Mouse (Mus musculus) hindbrain, embryonic 15.5 days (tissue): ENCODE data around the gene Gas2. TPM values are rescaled to one million over a fixed set of nuclear protein-coding genes. Genes with fewer than 3 reads are reported as not detected.

Experiments used
- ATAC-seq: fragments of 200-750 bp; cut with Nextera tagmentation; 2 replicates; pipeline ENCODE4 v1.8.0; 2017; ENCODE audit warnings: low read depth, moderate number of reproducible peaks, moderate TSS enrichment; ENCODE audit not compliant: low FRiP score
- H3K27ac ChIP-seq: fragments of 300-500 bp; sonication (generic); replicated peaks from 2 replicates; pipeline ENCODE4 v1.5.1; 2015; ENCODE audit warnings: mild to moderate bottlenecking, inconsistent platforms
- H3K27me3 ChIP-seq: fragments of 300-500 bp; sonication (generic); 2 replicates; pipeline ENCODE4 v1.6.1; 2015; ENCODE audit warnings: control low read depth, inconsistent platforms
- H3K36me3 ChIP-seq: fragments of 300-500 bp; sonication (generic); 2 replicates; pipeline ENCODE4 v1.6.1; 2015; ENCODE audit warnings: control low read depth, inconsistent platforms
- H3K4me1 ChIP-seq: fragments of 300-500 bp; sonication (generic); replicated peaks from 2 replicates; pipeline ENCODE4 v1.6.1; 2015; ENCODE audit warnings: control low read depth, inconsistent platforms
- H3K4me2 ChIP-seq: fragments of 300-500 bp; sonication (generic); 2 replicates; pipeline ENCODE4 v1.6.1; 2015; ENCODE audit warnings: moderate library complexity, mild to moderate bottlenecking, inconsistent platforms
- H3K4me3 ChIP-seq: fragments of 300-500 bp; sonication (generic); 2 replicates; pipeline ENCODE4 v1.5.1; 2015; ENCODE audit warnings: mild to moderate bottlenecking, inconsistent platforms
- H3K9ac ChIP-seq: fragments of 300-500 bp; sonication (generic); 2 replicates; pipeline ENCODE4 v1.6.1; 2015; ENCODE audit warnings: inconsistent platforms
- H3K9me3 ChIP-seq: fragments of 300-500 bp; sonication (generic); 2 replicates; pipeline ENCODE4 v1.6.1; 2016; ENCODE audit warnings: control low read depth, inconsistent platforms
- WGBS: fragments of 180-500 bp; shearing (Covaris S2); methylation state at CpG from one replicate; pipeline ENCODE4 v1.1.7; 2015; 5-methylcytosine and 5-hydroxymethylcytosine counted together
- polyA plus RNA-seq: library from polyadenylated mRNA; unstranded; fragments of >200 nt; fragmentation: Nextera tagmentation; extraction: Ambion mirVana; gene quantifications from 2 replicates; pipeline ENCODE4 v1.2.1, GENCODE M21; 2015

Gene Gas2
- polyA plus RNA-seq, 1 experiment from 2014 or later, result 12.9 TPM

- Histone ChIP-seq H3K4me2 (no peak overlapping the region), H3K9ac (no peak overlapping the region), H3K4me3 (no peak overlapping the region), H3K36me3 (no peaks in the 10 kb centered on the region), H3K4me1 (no peaks in the 10 kb centered on the region), H3K27me3 (no peaks in the 10 kb centered on the region), H3K27ac (no peak overlapping the region), H3K9me3 (no peaks in the 10 kb centered on the region)
- 86% methylated on average over 4 of the region's 4 CpGs for WGBS
- ATAC-seq, result no peak
These were observed 160.2 kb downstream of the Gas2 start for GRCm38 (mm10) chr7:52022039-52022438.

GRCm38 (mm10) chr7:52024050-52024626, 162.3 kb downstream of the Gas2 start:
- no peak for ATAC-seq
- Histone ChIP-seq H3K36me3 (no peaks in the 10 kb centered on the region), H3K4me2 (no peak overlapping the region), H3K9me3 (no peaks in the 10 kb centered on the region), H3K4me1 (no peaks in the 10 kb centered on the region), H3K27me3 (no peaks in the 10 kb centered on the region), H3K4me3 (no peak overlapping the region), H3K27ac (no peak overlapping the region), H3K9ac (no peak overlapping the region)
- 80% methylated on average over 5 of the region's 5 CpGs for WGBS

- Histone ChIP-seq H3K27ac (no peak overlapping the region), H3K27me3 (no peaks in the 10 kb centered on the region), H3K9ac (no peak overlapping the region), H3K4me1 (no peaks in the 10 kb centered on the region), H3K4me2 (no peak overlapping the region), H3K36me3 (no peaks in the 10 kb centered on the region), H3K9me3 (no peaks in the 10 kb centered on the region), H3K4me3 (no peak overlapping the region)
- WGBS, result 46% methylated on average over 8 of the region's 8 CpGs
- peak; percentile 69; the same call in 1 of the 2 replicates for ATAC-seq
These were observed 176.1 kb downstream of the Gas2 start for GRCm38 (mm10) chr7:52037600-52038582.

Other genes with a start within 250 kb of the Gas2 start
- 97.5 and 105 TPM in 2 replicates for gene Slc17a6, start 240.0 kb upstream of the Gas2 start, polyA plus RNA-seq
- 9.5 TPM in 2 replicates for gene Fancf, start 252 bp downstream of the Gas2 start, polyA plus RNA-seq
- gene Svip, start 144.0 kb downstream of the Gas2 start, polyA plus RNA-seq, result 18.8 and 19.7 TPM in 2 replicates
- gene 1700015G11Rik, start 153.7 kb downstream of the Gas2 start, polyA plus RNA-seq, result not detected in 2 replicates